Mouse (Mus musculus) layer of hippocampus, postnatal 25 days (tissue): ENCODE data around the gene Bmp5. TPM values are rescaled to one million over a fixed set of nuclear protein-coding genes. Genes with fewer than 3 reads are reported as not detected.
"Not testable (repeated sequence)": the region's sequence is repeated elsewhere in the genome, so short reads cannot be mapped to it uniquely, and the experiment has no call there.

Source experiments
- DNase-seq, 2 experiments: peaks; one replicate each; pipeline ENCODE4 v3.0.0; 2022; ENCODE audit warnings: mixed read lengths in 2 of 2, low spot score in 1 of 2; ENCODE audit errors: extremely low spot score in 1 of 2
- total RNA-seq, 2 experiments: library from RNA; stranded (reverse); gene quantifications; 2 replicates each; pipeline ENCODE4 v1.2.3; 2021

Gene Bmp5
- under 1 TPM; 0.79 to 0.96 TPM for total RNA-seq

DNA sequence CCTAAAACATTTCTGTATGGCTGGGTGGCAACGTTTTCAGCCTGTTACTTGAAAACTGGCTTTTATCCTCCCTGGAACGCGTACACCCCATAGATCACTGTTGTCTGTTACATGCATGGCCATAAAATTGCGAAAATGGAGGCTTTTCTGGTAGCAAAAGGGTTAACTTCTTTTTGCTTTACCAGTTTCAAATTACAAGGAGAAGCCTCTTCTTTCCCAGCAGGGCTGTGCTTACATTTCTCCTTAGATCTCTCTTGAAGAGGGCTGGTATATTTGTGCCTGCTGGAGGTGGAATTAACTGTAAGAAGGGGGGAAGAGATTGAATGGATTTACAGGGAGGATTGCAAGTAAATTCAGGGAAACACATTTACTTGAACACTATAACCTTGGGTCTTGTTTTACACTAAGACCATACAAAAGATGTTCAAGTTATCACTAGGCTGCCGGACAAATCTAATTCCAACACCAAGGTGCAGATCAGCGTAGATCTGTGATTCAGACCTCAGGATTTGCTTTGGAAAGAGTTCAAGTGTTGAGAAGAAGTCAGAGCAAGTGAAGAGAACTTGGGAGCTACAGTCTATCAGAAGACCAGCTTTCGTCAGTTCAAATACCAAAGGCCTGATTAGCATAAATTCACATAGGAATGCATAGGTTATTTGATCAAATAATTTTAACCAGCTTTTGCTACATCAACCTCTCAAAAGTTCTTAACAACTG is at the start of gene Bmp5:
Bmp5 (plus strand) TSS at position 236 of the 717 bp plus-strand sequence.
- DNase-seq: no peak

DNA sequence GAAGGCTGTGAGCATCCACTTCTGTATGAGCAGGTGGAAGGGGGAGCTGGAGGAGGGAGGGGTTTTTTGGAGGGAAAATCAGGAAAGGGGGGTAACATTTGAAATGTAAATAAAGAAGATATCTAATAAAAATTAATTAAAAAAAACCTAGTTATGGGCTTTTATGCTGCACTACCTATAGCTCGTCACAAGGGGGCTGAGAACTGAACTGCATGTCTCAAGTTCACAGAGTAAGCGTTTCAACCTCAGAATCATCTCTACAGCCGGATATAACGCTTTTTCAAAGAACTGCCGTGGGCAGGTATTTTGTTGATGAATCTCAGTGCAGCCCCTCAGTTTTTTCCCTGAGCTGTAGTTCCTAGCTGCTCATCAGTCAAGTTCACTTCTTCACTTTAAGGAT is 15.1 kb upstream of the Bmp5 start:
- peak in 1 of 2 experiments; percentile 8 for DNase-seq

DNA sequence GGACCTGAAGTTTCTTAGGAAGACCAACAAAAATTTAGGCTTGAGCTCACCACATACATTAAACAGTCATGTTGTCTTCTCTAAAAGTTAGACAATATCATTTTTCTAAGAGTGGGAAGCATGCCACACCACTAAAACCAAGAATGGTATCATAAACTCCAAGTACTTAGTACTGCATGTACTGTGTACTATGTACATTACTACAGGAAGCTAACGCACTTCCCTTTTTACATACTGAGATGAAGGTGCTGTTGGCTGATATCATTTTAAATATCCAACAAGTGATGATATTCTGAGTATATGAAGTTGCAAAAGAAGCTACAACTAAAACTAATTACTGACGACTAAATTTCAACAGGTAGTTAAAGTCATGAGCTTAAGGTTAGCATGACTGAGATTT is 13.6 kb upstream of the Bmp5 start:
- DNase-seq: no peak

DNA sequence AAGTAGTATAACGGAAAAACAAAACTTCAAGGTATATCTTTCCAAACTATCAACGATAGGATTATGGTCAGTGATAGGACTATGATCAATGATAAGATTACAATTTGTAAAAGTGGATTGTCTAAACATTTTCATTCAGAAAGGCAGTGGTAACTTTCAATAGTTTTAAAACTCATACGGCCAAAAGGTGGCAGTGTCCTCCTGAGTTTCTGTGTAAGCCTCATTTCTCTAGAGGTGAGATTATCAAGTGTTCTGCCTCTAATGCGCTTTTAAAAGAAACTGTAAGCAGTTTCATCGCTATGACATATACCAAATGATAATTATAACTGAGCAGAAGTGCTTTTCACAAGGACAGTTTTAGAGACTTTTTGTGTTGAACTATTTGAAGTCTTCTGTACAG is 12.7 kb upstream of the Bmp5 start:
- DNase-seq: peak in 1 of 2 experiments; percentile 20

DNA sequence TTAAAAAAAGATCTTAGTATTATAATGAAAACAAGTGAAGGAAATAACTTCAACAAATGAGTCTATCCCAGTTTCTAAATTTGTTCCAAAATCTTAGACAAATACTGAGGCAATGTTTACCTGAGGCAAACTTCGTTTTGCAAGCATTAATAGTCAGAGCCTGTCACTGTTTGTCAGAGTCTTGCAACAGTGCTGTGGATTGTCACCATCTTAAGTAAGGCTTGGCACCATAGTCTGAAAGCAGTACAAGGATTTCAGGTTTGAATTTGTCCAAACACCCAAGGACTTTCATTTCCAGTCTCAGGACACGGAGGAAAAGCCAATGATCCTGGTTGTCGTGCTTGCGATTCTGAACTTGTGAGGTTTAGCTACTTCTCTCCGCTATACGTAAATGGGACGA is 10.4 kb upstream of the Bmp5 start:
- no peak for DNase-seq

DNA sequence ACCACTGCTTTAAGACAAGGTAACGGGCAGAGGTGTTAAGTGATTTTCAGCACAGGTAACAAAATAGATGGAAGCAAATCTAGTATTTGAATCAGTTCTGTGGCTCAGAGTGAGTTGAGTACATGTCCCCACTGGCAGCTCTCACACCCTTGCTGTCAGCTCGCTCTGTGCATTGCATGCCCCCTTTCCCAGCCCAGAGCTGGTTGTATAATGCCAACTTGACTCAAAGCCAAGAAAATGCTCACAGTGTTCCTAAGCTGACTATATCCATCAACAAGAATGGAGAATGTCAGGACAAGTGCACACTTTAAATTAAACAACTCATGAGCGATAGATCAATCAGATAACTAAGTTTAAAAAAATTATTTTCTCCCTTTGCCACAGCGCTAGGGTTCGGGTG is 8.6 kb upstream of the Bmp5 start:
- DNase-seq: no peak

DNA sequence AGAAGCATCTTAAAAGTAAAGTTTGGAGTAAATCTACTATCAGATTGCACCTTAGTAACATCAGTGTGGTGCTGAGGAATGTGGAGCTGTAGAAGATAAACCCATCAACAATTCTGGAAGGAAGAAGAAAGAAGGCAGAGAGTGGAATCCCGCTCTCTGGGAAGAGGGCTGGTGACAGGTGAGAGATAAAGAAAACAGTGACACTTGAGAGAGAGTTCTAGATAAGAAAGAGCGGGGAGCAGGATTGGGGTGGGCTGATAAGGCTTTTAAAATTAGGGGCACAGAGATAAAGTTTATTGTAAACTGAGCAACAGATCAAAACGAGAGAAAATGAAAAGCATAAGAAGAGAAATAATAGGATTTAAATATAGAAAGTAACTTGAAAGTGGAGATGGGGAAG is 6.1 kb upstream of the Bmp5 start:
- DNase-seq: no peak

DNA sequence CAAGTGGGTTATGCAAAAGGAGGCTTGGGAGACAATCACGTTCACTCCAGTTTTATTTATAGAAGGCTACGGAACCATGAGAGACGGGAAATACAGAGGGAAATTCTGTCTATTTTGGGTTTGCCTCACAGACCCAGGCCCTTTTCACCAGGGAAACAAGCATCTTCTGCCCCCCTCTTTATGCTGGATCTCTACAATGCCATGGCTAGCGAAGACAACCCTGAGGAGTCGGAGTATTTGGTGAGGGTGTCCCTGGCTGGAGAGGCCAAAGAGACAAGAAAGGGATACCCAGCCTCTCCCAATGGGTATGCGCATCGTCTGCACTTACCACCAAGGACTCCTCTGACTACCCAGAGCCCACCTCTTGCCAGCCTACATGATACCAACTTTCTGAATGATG is 989 bp downstream of the Bmp5 start:
- DNase-seq: no peak

DNA sequence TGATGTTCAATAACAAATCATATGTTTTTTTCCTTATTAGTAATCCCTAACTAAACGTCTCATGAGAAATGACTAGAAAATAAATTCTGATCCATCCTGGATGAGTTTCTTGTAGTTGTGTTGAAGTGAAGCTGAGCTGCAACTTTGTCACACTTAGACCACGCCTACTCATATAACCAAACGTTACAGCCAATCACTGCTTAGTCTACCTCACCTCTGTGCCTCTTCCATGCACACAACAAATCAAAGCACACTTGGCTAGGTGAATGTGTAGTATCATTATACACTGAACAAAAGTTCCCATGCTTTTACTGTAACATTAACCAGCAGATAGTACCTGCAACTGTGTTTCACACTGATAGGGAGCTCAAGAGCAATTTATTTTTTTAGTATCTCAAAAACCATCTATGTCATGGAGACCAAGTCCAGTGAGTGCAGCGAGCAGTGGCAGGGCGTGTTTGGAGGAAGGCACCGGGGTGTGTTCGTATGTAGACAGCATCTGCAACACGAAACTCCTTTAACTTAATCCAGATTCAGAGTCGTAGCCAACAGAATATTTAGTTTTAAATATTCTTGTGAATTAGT is 3.7 kb downstream of the Bmp5 start:
- no peak for DNase-seq

DNA sequence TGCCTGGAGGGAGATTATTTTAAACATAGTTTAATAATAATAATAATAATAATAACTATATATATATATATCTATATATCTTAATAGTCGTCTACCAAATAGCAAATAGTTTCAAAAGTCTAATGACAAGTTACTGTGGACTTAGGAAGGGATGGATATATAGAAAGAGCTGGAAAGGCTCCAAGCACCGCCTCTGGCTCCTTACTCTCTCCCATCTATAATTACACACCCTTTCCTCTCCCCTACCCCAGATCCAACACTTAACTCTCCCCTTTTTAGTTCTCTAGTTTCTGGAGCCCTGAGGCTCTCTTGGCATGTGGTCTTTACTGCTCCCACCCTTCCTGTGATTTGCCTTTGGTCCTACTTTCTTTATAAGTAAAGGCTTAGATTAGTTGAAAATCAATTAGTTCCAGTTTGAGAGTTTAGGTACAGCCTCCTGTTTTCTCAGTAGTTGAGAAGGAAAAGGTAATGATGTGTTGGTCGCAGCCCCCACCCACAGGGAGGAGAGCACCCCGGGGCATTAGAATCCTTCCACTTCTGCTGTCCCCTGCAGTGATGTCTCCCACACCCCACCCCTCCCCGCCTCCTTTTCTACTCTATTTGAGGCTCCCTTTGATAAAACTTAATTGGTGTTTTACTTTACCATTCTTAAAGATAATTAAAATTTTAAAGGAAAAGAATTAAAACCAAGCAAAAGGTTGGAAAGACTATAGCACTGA is 5.6 kb downstream of the Bmp5 start:
- no peak for DNase-seq

DNA sequence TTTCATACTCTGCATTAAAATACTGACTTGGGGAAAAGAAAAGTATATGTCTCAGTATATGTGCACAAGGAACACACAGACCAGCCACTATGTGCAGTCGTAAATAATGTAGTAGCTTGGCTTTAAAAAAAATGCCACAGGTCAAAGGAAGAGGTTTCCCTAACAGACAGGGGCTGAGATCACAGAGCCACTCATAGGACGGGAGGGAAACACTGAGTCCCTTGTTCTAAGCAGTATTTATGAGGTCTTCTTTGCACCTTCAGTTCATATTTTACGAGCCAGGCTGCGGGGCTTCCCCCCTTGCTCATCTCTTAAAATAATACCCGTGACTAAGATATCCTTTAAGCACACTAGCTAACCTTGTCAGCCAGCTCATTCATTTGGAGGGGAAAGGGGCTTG is 6.4 kb downstream of the Bmp5 start:
- DNase-seq: no peak

DNA sequence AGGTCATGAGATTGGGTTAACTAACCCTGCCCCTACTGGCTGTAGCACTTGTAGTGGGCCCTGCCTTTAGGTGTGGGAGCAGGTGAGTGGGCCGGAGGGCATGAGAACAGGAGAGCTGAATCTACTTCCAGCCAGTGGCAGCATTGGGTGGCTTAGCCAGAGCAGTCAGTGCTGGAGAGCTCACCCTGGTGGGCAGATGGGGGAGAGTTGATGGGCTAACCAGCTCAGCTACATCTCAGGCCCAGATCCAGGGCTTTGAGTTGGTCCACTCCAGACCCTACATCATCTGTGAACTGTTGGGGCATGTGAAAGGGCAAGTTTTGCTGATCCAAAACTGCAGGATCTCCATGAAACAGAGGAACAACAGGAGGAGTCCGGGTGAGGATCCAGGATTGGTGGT is 8.4 kb downstream of the Bmp5 start:
- DNase-seq: no peak

DNA sequence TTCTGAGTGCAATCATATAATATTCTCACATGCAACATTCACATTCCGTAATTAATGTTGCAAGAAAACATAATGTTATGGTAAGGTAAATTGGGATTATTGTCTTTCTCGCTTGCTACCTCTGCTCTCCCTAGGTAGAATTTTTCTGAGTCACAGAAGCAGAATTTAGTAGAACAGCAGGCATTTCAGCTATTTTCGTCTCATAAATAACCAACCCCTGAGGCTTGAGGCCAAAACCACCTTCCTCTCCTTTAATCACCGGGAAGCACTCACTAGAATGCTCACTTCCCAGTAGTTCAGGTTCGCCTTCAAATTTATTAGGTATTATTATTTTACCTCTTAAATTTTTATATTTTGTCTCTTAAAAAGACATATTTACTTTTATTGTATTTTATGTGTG is 10.8 kb downstream of the Bmp5 start:
- no peak for DNase-seq

DNA sequence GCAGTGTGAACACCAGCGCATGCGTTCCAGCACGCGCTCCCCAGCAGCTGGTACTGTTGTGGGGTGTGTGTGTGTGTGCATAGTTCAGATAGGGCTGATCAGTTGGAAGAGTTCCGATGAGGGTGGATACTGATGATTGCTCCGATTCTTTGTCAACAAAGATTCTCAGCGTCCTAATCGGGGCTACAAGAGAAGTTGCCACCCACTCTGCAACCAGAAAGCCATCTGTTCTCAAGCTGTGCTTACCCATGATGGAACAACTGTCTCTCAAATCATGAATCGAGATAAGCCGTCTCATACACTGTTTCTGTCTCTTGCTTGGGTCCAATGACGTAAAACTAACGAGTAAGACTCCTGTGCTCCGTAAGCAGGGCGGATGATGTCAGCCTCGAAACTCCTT is 12.0 kb downstream of the Bmp5 start:
- DNase-seq: peak in 1 of 2 experiments; percentile 7

DNA sequence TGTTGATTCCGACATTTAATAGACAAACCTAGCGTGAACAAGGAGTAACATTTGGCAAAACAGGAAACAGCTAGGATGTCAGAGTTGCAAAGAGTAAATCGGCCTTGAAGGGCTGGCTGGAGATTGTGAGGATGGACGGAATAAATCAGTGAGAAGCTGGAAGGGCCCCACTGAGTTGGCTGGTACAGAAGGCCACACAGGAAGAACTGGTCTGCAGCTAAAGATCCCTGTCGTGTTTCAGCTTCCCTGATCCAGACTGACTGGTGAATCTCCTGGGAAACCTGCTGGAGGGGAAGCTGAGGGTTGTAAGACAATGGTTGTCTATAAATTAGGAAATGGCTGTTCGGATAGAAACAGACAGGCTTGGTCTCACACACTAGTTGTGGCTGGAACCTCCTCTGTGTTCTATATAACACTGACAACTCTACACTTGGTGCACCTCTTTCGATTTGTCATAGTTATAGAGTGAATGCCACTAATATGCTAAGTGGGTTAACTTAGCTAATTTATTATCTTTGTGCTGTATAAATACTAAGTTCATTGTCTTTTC is 14.8 kb downstream of the Bmp5 start:
- no peak for DNase-seq

DNA sequence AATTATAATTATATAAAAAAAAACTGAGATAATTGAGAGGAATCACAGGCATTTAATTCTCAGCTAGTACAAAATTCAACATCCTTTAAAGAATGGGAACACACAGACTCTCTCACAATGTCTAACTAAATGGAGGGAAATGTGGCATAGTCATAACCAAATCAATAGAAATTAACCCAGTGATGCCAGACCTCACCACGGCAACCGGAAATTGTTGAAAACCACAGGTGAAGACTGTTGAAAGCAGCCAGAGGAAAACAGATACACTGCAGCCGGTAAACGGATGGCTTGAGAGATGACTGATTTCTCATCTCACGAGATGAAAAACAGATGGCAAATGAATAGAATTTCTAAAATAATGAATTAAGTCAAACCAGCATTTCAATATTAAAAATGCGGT is 29.8 kb downstream of the Bmp5 start:
- no peak for DNase-seq

DNA sequence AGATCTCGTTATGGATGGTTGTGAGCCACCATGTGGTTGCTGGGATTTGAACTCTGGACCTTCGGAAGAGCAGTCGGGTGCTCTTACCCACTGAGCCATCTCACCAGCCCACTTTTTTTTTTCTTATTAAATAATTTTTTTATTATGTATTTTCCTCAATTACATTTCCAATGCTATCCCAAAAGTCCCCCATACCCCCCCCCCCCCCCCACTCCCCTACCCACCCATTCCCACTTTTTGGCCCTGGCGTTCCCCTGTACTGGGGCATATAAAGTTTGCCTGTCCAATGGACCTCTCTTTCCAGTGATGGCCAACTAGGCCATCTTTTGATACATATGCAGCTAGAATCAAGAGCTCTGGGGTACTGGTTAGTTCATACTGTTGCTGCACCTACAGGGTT is 33.0 kb downstream of the Bmp5 start:
- DNase-seq: not testable (repeated sequence)

DNA sequence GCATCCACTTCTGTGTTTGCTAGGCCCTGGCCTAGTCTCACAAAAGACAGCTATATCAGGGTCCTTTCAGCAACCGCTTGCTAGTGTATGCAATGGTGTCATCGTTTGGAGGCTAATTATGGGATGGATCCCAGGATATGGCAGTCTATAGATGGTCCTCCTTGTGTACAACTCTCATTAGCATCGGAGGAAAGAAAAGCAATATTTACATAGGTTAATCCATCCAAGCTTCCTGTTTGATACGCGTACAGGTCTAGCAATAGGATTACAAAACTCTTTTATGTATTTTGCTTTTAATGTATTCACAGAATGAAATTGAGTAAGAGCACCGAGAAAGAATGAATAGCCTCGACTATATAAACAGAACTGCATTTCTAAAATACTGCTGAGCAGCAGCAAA is 33.5 kb downstream of the Bmp5 start:
- DNase-seq: no peak

DNA sequence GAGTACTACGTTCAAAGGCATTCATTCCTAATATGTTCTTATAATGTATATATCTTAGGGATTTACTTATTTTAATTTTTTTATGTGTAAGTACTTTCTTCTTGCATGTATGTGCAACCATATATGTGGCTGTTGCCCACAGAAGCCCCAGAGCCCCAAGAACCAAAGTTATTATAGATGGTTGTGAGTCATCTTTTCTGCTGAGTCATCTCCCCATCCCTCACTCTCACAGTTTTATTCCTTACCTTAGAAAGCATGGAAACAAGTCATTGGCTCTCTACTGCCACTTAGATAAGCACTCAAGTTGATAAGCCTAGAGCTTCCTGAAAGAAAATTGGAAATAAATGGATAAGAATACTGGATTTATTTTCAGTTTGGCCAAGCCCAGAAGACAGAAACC is 40.0 kb downstream of the Bmp5 start:
- DNase-seq: no peak

DNA sequence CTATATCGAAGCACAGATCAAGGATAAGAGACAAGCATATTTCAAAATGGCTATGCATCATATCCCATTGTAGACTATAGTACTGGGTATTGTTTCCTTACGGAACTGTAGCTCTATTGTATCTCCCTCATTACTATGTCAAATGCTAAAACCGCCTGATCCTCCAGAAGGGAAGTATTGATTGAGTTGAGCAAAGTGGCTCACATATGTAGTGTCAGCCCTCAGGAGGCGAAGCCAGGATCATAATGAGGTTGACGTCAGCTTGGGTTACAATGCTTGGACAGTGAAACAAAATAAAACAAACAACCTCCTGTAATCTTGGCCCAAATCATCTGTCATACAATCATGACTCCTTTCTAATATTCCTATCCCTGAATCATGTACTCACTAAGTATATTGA is 43.2 kb downstream of the Bmp5 start:
- DNase-seq: no peak

DNA sequence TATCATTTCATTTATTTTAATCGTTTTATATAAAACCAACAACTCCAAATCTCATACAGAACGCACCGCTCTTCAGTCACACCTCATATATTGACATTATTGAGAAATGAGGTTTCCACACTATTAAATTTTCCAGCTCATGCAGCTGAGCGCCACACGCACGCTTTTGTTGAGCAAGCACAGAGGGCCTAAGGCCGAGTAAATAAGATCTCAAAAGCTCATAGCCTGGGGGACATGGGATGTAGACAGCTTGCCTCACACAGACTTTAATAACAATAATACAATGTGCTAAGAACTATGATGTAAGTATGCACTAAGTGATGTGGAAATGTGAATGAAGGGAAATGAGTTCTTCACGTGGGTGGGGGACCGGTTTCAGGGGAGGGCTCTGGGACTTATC is 57.3 kb downstream of the Bmp5 start:
- no peak for DNase-seq
